Mouse (Mus musculus) brain, embryonic 14.5 days (tissue): ENCODE measurements around the gene Pmpcb. TPM values are rescaled to one million over a fixed set of nuclear protein-coding genes. Genes with fewer than 3 reads are reported as not detected.
A peak's percentile ranks its signal among the peaks of the same experiment; 100 is the strongest.
"Not testable (repeated sequence)": the region's sequence is repeated elsewhere in the genome, so short reads cannot be mapped to it uniquely, and the experiment has no call there.

Experiments used
- DNase-seq: peaks from one replicate; pipeline ENCODE4 v3.0.0-alpha.2; 2011; ENCODE audit warnings: low read depth
- CTCF ChIP-seq: fragments of 200-500 bp; IDR thresholded peaks from 2 replicates; pipeline ENCODE4 v1.5.1; 2012; ENCODE audit warnings: inconsistent platforms, mild to moderate bottlenecking, moderate library complexity, borderline replicate concordance; ENCODE audit not compliant: insufficient read depth, insufficient read length; ENCODE audit errors: extremely low read depth
- POLR2A ChIP-seq: fragments of 200-500 bp; IDR thresholded peaks from 2 replicates; pipeline ENCODE4 v1.6.1; 2012; ENCODE audit warnings: mild to moderate bottlenecking, inconsistent platforms, borderline replicate concordance; ENCODE audit not compliant: poor library complexity, insufficient read depth, insufficient read length, severe bottlenecking; ENCODE audit errors: extremely low read depth
- polyA plus RNA-seq: library from polyadenylated mRNA; depleted of rRNA; stranded (reverse); fragments of >200 nt; gene quantifications from 2 replicates; pipeline ENCODE4 v1.2.3, GENCODE M21; 2012; rRNA removed

Pmpcb gene
- 66.7 and 72.8 TPM in 2 replicates for polyA plus RNA-seq

- DNase-seq = peak; percentile 93
- TF ChIP-seq POLR2A (peak; percentile 73; the same call in 1 of the 2 replicates), CTCF (peak; percentile 99)
Measured at GRCm38 (mm10) chr5:21736956-21737585, at the start of gene Pmpcb. TSS of gene Pmpcb (plus strand) at chr5:21737141.

- TF ChIP-seq CTCF = no peak
- no peak for TF ChIP-seq POLR2A
- DNase-seq = no peak
Measured at GRCm38 (mm10) chr5:21692230-21692629, 44.7 kb upstream of the Pmpcb start.

GRCm38 (mm10) chr5:21693372-21693870 is 43.5 kb upstream of the Pmpcb start:
- TF ChIP-seq CTCF (no peak), POLR2A (no peak)
- DNase-seq = no peak

- no peak for DNase-seq
- TF ChIP-seq CTCF (no peak), POLR2A (no peak)
Measured at GRCm38 (mm10) chr5:21694854-21695490, 42.0 kb upstream of the Pmpcb start.

GRCm38 (mm10) chr5:21699555-21699954 is 37.4 kb upstream of the Pmpcb start:
- not testable (repeated sequence) for DNase-seq

GRCm38 (mm10) chr5:21700272-21700821 is 36.6 kb upstream of the Pmpcb start:
- TF ChIP-seq POLR2A (no peak), CTCF (no peak)
- peak; percentile 45 for DNase-seq

GRCm38 (mm10) chr5:21700934-21701333 is 36.0 kb upstream of the Pmpcb start:
- DNase-seq = no peak
- no peak for TF ChIP-seq CTCF
- TF ChIP-seq POLR2A = no peak

- TF ChIP-seq CTCF = no peak
- peak; percentile 100 for TF ChIP-seq POLR2A
- peak; percentile 99 for DNase-seq
Measured at GRCm38 (mm10) chr5:21701351-21702008, 35.5 kb upstream of the Pmpcb start, which contains the start of gene Napepld. TSS of gene Napepld (minus strand) at chr5:21701396.

GRCm38 (mm10) chr5:21702009-21702364 is 35.0 kb upstream of the Pmpcb start:
- no peak for TF ChIP-seq CTCF
- no peak for TF ChIP-seq POLR2A
- DNase-seq = no peak

GRCm38 (mm10) chr5:21702873-21703475 is 34.0 kb upstream of the Pmpcb start:
- no peak for TF ChIP-seq POLR2A
- no peak for TF ChIP-seq CTCF
- DNase-seq = no peak

GRCm38 (mm10) chr5:21703708-21704107 is 33.2 kb upstream of the Pmpcb start:
- TF ChIP-seq CTCF (no peak), POLR2A (no peak)
- no peak for DNase-seq
